In the genomic region with DNA sequence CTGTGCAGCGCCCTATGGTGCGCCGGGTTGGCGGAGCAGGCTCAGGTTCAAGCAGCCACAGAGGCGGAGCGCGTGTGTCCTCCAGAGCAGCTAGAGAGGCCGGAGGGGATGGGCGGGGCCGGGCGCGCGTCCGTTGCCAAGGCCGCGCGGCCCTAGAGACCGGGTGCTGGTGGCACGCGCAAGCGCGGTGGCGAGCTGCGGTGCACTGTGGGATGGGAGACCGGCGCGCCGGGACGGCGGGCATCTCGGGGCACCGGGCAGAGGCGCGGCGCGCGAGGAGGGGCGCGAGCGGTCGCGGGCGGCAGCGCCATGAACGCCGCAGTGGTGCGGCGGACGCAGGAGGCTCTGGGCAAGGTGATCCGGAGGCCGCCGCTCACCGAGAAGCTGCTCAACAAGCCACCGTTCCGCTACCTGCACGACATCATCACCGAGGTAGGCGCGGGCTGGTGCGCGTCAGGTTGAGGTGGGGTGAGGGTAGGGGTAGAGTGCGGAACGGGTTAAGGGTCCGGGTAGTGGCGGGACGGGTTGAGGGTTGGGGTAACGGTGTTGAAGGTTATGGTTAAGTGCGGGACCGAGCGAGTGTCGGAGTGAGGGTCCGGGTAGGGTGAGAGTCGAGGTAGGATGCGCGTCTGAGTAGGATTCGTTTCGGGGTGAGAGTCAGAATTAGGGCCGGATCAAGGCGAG, we compare ENCODE assay signal across 8 mouse cellular contexts. TPM values are rescaled to one million over a fixed set of nuclear protein-coding genes. Genes with fewer than 3 reads are reported as not detected.
A peak's percentile ranks its signal among the peaks of the same experiment; 100 is the strongest.
DNase-seq lines count a peak whose midpoint lies in the region; ATAC-seq and TF ChIP-seq lines count a peak whose summit lies in the region.

A gene (plus strand): TSS at position 191 of the 684 bp plus-strand sequence.

- no peak for TF ChIP-seq CTCF in C2C12 (IDR thresholded peaks at IDR 0.05; ENCODE audit: control insufficient read depth, insufficient read depth, insufficient read length)
- TF ChIP-seq CTCF in brain, embryonic 14.5 days (IDR thresholded peaks at IDR 0.05; ENCODE audit: borderline replicate concordance, extremely low read depth, insufficient read depth, insufficient read length): no peak

- no peaks in the 10 kb centered on the region for H3K9me3 ChIP-seq in erythroblast, embryonic 14.5 days (ENCODE audit: control insufficient read depth, low read length)
- H3K9me3 ChIP-seq in heart, embryonic 13.5 days: no peaks in the 10 kb centered on the region
- H3K9me3 ChIP-seq in liver, embryonic 12.5 days (replicated peaks): no peaks in the 10 kb centered on the region
- no peaks in the 10 kb centered on the region for H3K9me3 ChIP-seq in stomach, embryonic 15.5 days

- H3K4me2 ChIP-seq in heart, embryonic 13.5 days: peak within 1 kb of the TSS; percentile 91
- peak within 1 kb of the TSS; percentile 92 for H3K4me2 ChIP-seq in liver, embryonic 12.5 days
- H3K4me2 ChIP-seq in stomach, embryonic 15.5 days: peak within 1 kb of the TSS; percentile 77

- H3K79me3 ChIP-seq in C2C12 (ENCODE audit: low read depth): peaks cover 20% of the 10 kb centered on the region

- peaks cover 43% of the 10 kb centered on the region for H3K79me2 ChIP-seq in C2C12 (ENCODE audit: control insufficient read depth, insufficient read depth)

- peak within 1 kb of the TSS; percentile 70 for H3ac ChIP-seq in C2C12 (ENCODE audit: control insufficient read depth, insufficient read length, low read depth)

- H3K36me3 ChIP-seq in C2C12 (ENCODE audit: control insufficient read depth, insufficient read depth): no peaks in the 10 kb centered on the region
- H3K36me3 ChIP-seq in erythroblast, embryonic 14.5 days (ENCODE audit: control insufficient read depth): peaks cover 5% of the 10 kb centered on the region
- H3K36me3 ChIP-seq in heart, embryonic 13.5 days: peaks cover 1% of the 10 kb centered on the region; the same call in 1 of the 2 replicates
- peaks cover 2% of the 10 kb centered on the region; the same call in 1 of the 2 replicates for H3K36me3 ChIP-seq in liver, embryonic 12.5 days
- no peaks in the 10 kb centered on the region for H3K36me3 ChIP-seq in stomach, embryonic 15.5 days

- H3K27ac ChIP-seq in heart, embryonic 13.5 days (replicated peaks): no peak within 1 kb of the TSS
- H3K27ac ChIP-seq in liver, embryonic 12.5 days: peak within 1 kb of the TSS; percentile 17; the same call in 1 of the 2 replicates
- H3K27ac ChIP-seq in stomach, embryonic 15.5 days: no peak within 1 kb of the TSS

- DNase-seq in brain, embryonic 14.5 days (ENCODE audit: low read depth): peak; percentile 96
- DNase-seq in kidney, postnatal 10 days: peak; percentile 97
- peak; percentile 84 to 90 for DNase-seq in natural killer cell, adult 2 months (ENCODE audit: low spot score in 2 of 2)

- no peaks in the 10 kb centered on the region for H3K27me3 ChIP-seq in C2C12 (ENCODE audit: control insufficient read depth, insufficient read depth, insufficient read length)
- no peaks in the 10 kb centered on the region; the same call in 1 of the 2 replicates for H3K27me3 ChIP-seq in erythroblast, embryonic 14.5 days (ENCODE audit: control insufficient read depth)
- peaks cover 7% of the 10 kb centered on the region; the same call in 1 of the 2 replicates for H3K27me3 ChIP-seq in heart, embryonic 13.5 days (replicated peaks)
- peaks cover 18% of the 10 kb centered on the region for H3K27me3 ChIP-seq in liver, embryonic 12.5 days (replicated peaks)
- no peaks in the 10 kb centered on the region for H3K27me3 ChIP-seq in stomach, embryonic 15.5 days (replicated peaks)

- H3K4me3 ChIP-seq in C2C12 (ENCODE audit: insufficient read depth, poor library complexity, severe bottlenecking): peak within 1 kb of the TSS; percentile 89
- peak within 1 kb of the TSS; percentile 89 for H3K4me3 ChIP-seq in erythroblast, embryonic 14.5 days (replicated peaks)
- H3K4me3 ChIP-seq in heart, embryonic 13.5 days: peak within 1 kb of the TSS; percentile 78
- peak within 1 kb of the TSS; percentile 85 for H3K4me3 ChIP-seq in liver, embryonic 12.5 days
- H3K4me3 ChIP-seq in stomach, embryonic 15.5 days (replicated peaks): peak within 1 kb of the TSS; percentile 81

- under 1% methylated on average over 71 of the region's 79 CpGs for WGBS in heart, embryonic 13.5 days
- WGBS in liver, embryonic 12.5 days (ENCODE audit: insufficient replicate concordance): under 1% methylated on average over 78 of the region's 79 CpGs
- under 1% methylated on average over 79 of the region's 79 CpGs for WGBS in stomach, embryonic 15.5 days

- peaks cover 26% of the 10 kb centered on the region for H3K4me1 ChIP-seq in erythroblast, embryonic 14.5 days (ENCODE audit: control insufficient read depth)
- peaks cover 19% of the 10 kb centered on the region for H3K4me1 ChIP-seq in heart, embryonic 13.5 days
- peaks cover 19% of the 10 kb centered on the region for H3K4me1 ChIP-seq in liver, embryonic 12.5 days
- H3K4me1 ChIP-seq in stomach, embryonic 15.5 days: peaks cover 16% of the 10 kb centered on the region

- peak; percentile 94 for ATAC-seq in heart, embryonic 13.5 days (ENCODE audit: extremely low read depth, insufficient number of reproducible peaks, low FRiP score, low TSS enrichment)
- peak; percentile 99 for ATAC-seq in liver, embryonic 12.5 days
- ATAC-seq in stomach, embryonic 15.5 days (ENCODE audit: insufficient read depth, low FRiP score, low read depth): peak; percentile 97

- peak; percentile 94 for TF ChIP-seq POLR2A in brain, embryonic 14.5 days (IDR thresholded peaks at IDR 0.05; ENCODE audit: borderline replicate concordance, extremely low read depth, insufficient read depth, insufficient read length, poor library complexity, severe bottlenecking)

- H3K9ac ChIP-seq in heart, embryonic 13.5 days: peak within 1 kb of the TSS; percentile 88
- peak within 1 kb of the TSS; percentile 80 for H3K9ac ChIP-seq in liver, embryonic 12.5 days
- peak within 1 kb of the TSS; percentile 50 for H3K9ac ChIP-seq in stomach, embryonic 15.5 days

TF ChIP-seq in C2C12, 6 proteins besides CTCF, POLR2A, EP300 and RAD21:
- TF ChIP-seq MYOG (IDR thresholded peaks at IDR 0.05; ENCODE audit: control insufficient read depth, extremely low read depth, insufficient read length) (no peak), MAX (IDR thresholded peaks at IDR 0.05) (peak; percentile 16), MYOD1 (IDR thresholded peaks at IDR 0.05; ENCODE audit: control insufficient read depth, insufficient read length, low read depth) (no peak), CEBPB (IDR thresholded peaks at IDR 0.05; ENCODE audit: low read depth) (no peak)
TF ChIP-seq in C2C12: peak in this region for 1.

RNA-seq across cellular contexts. Expression of the gene that starts here (rescaled TPM):
- 6.0 TPM for polyA plus RNA-seq in C2C12 (2012; fragmentation: generic; extraction: Trizol)
- polyA plus RNA-seq in brain, embryonic 14.5 days (2012; rRNA removed): 18.3 and 20.1 TPM in 2 replicates
- 0.40 and 0.45 TPM in 2 replicates for polyA plus RNA-seq in erythroblast, embryonic 14.5 days (2012)
- polyA plus RNA-seq in heart, embryonic 13.5 days (2015; fragmentation: Nextera tagmentation; extraction: Ambion mirVana): 3.8 and 4.3 TPM in 2 replicates
- polyA plus RNA-seq in liver, embryonic 12.5 days (2016; fragmentation: Nextera tagmentation; extraction: Ambion mirVana): 3.6 and 4.1 TPM in 2 replicates
- polyA plus RNA-seq in stomach, embryonic 15.5 days (2015; fragmentation: Nextera tagmentation; extraction: Ambion mirVana): 7.8 and 8.4 TPM in 2 replicates
